In genomic region chr7:142371768-142372661, GRCm38 (mm10) we compare ENCODE assay signal across 9 mouse cellular contexts. TPM values are rescaled to one million over a fixed set of nuclear protein-coding genes. Genes with fewer than 3 reads are reported as not detected.
DNase-seq lines count a peak whose midpoint lies in the region; ATAC-seq and TF ChIP-seq lines count a peak whose summit lies in the region.
"Had no signal": no experiment of that assay in that cellular context is flagged by ENCODE, and none has a peak within 500 bp of the region (broad histone marks: within the 10 kb centered on the region; RNA-seq: fewer than 3 reads in every experiment).

No protein-coding gene starts in this region.

- H3K4me1 ChIP-seq in hindbrain, embryonic 10.5 days (replicated peaks) = peaks cover 17% of the 10 kb centered on the region
- peaks cover 24% of the 10 kb centered on the region for H3K4me1 ChIP-seq in liver, embryonic 16.5 days (ENCODE audit: control insufficient read depth, low read depth, low read length)
- peaks cover 52% of the 10 kb centered on the region for H3K4me1 ChIP-seq in olfactory bulb, adult 2 months (ENCODE audit: control insufficient read depth, insufficient read depth, low read length)

- peak overlapping the region; percentile 8; the same call in 1 of the 2 replicates for H3K9ac ChIP-seq in liver, embryonic 16.5 days (ENCODE audit: low read depth, low read length)

- H3K27ac ChIP-seq in hindbrain, embryonic 10.5 days = peak overlapping the region; percentile 45
- no peak overlapping the region for H3K27ac ChIP-seq in liver, embryonic 16.5 days (ENCODE audit: low read length)
- no peak overlapping the region for H3K27ac ChIP-seq in olfactory bulb, adult 2 months (ENCODE audit: insufficient read depth, low read depth, low read length)
- H3K27ac ChIP-seq: macrophage had no signal

- 0 out of 2 replicates have a peak, but pooled peaks have one; percentile 8 for ATAC-seq in liver, embryonic 16.5 days (ENCODE audit: low read depth)

- H3K4me3 ChIP-seq in hindbrain, embryonic 10.5 days = peak overlapping the region; percentile 52
- peak overlapping the region; percentile 54 for H3K4me3 ChIP-seq in liver, embryonic 16.5 days (ENCODE audit: low read depth, low read length)
- peak overlapping the region; percentile 59 for H3K4me3 ChIP-seq in olfactory bulb, adult 2 months (ENCODE audit: insufficient read depth, low read depth, low read length)

- peak overlapping the region; percentile 59 for H3K4me2 ChIP-seq in liver, embryonic 16.5 days (ENCODE audit: low read depth, low read length)

- 3% methylated on average over 64 of the region's 64 CpGs for WGBS in hindbrain, embryonic 10.5 days
- 3% methylated on average over 63 of the region's 64 CpGs for WGBS in liver, embryonic 16.5 days (ENCODE audit: insufficient replicate concordance)
- whole genome bisulfite sequencing in olfactory bulb, adult 2 months = 3% methylated on average over 64 of the region's 64 CpGs

- peaks cover 21% of the 10 kb centered on the region for H3K36me3 ChIP-seq in hindbrain, embryonic 10.5 days
- H3K36me3 ChIP-seq in liver, embryonic 16.5 days (ENCODE audit: control insufficient read depth, insufficient read depth) = peaks cover 18% of the 10 kb centered on the region

- no peak for TF ChIP-seq POLR2A in olfactory bulb, adult 2 months (IDR thresholded peaks at IDR 0.05; ENCODE audit: insufficient read depth, low read depth, low read length)

- no peaks in the 10 kb centered on the region for H3K9me3 ChIP-seq in hindbrain, embryonic 10.5 days
- H3K9me3 ChIP-seq in liver, embryonic 16.5 days (replicated peaks; ENCODE audit: control insufficient read depth, low read length) = no peaks in the 10 kb centered on the region

- peaks cover 55% of the 10 kb centered on the region for H3K27me3 ChIP-seq in hindbrain, embryonic 10.5 days (ENCODE audit: insufficient read depth, poor library complexity, severe bottlenecking)
- peaks cover 44% of the 10 kb centered on the region for H3K27me3 ChIP-seq in liver, embryonic 16.5 days (ENCODE audit: control insufficient read depth, insufficient read depth, low read depth, low read length)

- peak; percentile 95 for DNase-seq in heart, adult 11 months
- no peak for DNase-seq in heart, adult 8-10 months (ENCODE audit: low spot score)
- DNase-seq in ES-CJ7 (ENCODE audit: low read depth, low spot score) = peak; percentile 24
- peak; percentile 66 to 68 for DNase-seq in cerebellum, postnatal 36 days
- DNase-seq in hindbrain, embryonic 10.5 days (ENCODE audit: low spot score) = peak; percentile 14
- DNase-seq in layer of hippocampus, adult 11-12 months (ENCODE audit: low spot score) = no peak

- TF ChIP-seq CTCF in olfactory bulb, adult 2 months (IDR thresholded peaks at IDR 0.05; ENCODE audit: insufficient read depth, low read depth, low read length) = no peak

RNA-seq across cellular contexts. Expression of gene Ifitm10, which starts 1.5 kb away (rescaled TPM):
- 1 to 10 TPM; 2.4 to 4.7 (median 3.4) TPM for total RNA-seq in heart, adult 8-10 months (2022)
- polyA plus RNA-seq in hindbrain, embryonic 10.5 days (2016; fragmentation: Nextera tagmentation; extraction: Ambion mirVana) = 0.63 and 1.1 TPM in 2 replicates
- 1.6 and 2.0 TPM in 2 replicates for polyA plus RNA-seq in liver, embryonic 16.5 days (2015; fragmentation: Nextera tagmentation; extraction: Ambion mirVana)
- not detected in 2 replicates for polyA plus RNA-seq in olfactory bulb, adult 2 months (2012; ENCODE audit: insufficient read depth, insufficient read length, low replicate concordance, missing spikeins)
- polyA plus RNA-seq: macrophage had no signal

RNA-seq across cellular contexts. Expression of gene Gm49369, which starts 10.5 kb away (rescaled TPM):
- 10 to 100 TPM in 1 of 4 experiments, 1 to 10 TPM in 2, under 1 TPM in 1; 0.63 to 14.1 (median 6.3) TPM for total RNA-seq in heart, adult 8-10 months (2022)
- 1.5 TPM in 1 of 2 replicates, not detected in the other for polyA plus RNA-seq in hindbrain, embryonic 10.5 days (2016; fragmentation: Nextera tagmentation; extraction: Ambion mirVana)
- 1.4 and 1.8 TPM in 2 replicates for polyA plus RNA-seq in liver, embryonic 16.5 days (2015; fragmentation: Nextera tagmentation; extraction: Ambion mirVana)
- not detected in 2 replicates for polyA plus RNA-seq in olfactory bulb, adult 2 months (2012; ENCODE audit: insufficient read depth, insufficient read length, low replicate concordance, missing spikeins)

RNA-seq across cellular contexts. Expression of gene Ctsd, which starts 15.8 kb away (rescaled TPM):
- total RNA-seq in heart, adult 8-10 months (2022) = 1,000 to 10,000 TPM; 1,038 to 1,126 (median 1,089) TPM
- 159 and 198 TPM in 2 replicates for polyA plus RNA-seq in hindbrain, embryonic 10.5 days (2016; fragmentation: Nextera tagmentation; extraction: Ambion mirVana)
- polyA plus RNA-seq in liver, embryonic 16.5 days (2015; fragmentation: Nextera tagmentation; extraction: Ambion mirVana) = 408 and 415 TPM in 2 replicates
- polyA plus RNA-seq in olfactory bulb, adult 2 months (2012; ENCODE audit: insufficient read depth, insufficient read length, low replicate concordance, missing spikeins) = 266 and 290 TPM in 2 replicates

Comparison
In these comparisons a context has a peak if more than half of its experiments do, and no peak if none do; other contexts are left out.
1. DNase-seq: peak in heart, adult 11 months (single experiment), ES-CJ7 (single experiment), cerebellum, postnatal 36 days (2 of 2) and hindbrain, embryonic 10.5 days (single experiment); none in heart, adult 8-10 months (single experiment) and layer of hippocampus, adult 11-12 months (single experiment).
2. Peak in every context shown above with its lines, with median percentiles within 50 percentile points of each other: H3K4me3 ChIP-seq.